ENCODE assay signal across 14 mouse cellular contexts in the genomic region with DNA sequence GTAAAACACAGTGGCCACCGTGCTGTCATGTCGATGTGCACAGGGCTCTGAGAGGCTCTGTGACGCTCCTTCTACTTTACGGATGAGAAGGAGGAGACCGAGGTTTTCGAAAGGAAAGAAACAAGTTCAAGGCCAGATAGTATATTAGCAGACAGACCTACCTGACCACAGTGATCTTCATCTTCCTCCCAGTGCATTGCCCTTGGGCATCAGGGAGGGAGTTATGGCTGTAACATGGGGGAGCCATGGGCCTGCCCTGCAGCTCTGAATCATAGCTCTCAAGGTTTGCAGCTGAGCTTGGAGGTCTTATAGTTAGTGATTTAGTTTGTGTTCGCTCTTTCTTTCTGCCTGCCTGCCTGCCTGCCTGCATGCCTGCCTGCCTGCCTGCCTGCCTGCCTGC.
"Had no signal": no experiment of that assay in that cellular context is flagged by ENCODE, and none has a peak within 500 bp of the region (broad histone marks: within the 10 kb centered on the region; RNA-seq: fewer than 3 reads in every experiment).

No protein-coding gene starts in this region.

- DNase-seq: gastrocnemius, postnatal 10 days; gastrocnemius, postnatal 25 days; heart, adult 11 months; heart, adult 2 months; heart, postnatal 14 days; heart, postnatal 36 days; kidney, adult 11 months; kidney, adult 2 months; kidney, adult 9 months; kidney, postnatal 14 days; kidney, postnatal 36 days; layer of hippocampus, adult 9-11 months; layer of hippocampus, postnatal 36 days; left cerebral cortex, postnatal 4 days had no signal
